Mouse (Mus musculus) ES-Bruce4 (cell line): ENCODE results near the gene Pla2g2d.

Source experiments
- CTCF ChIP-seq: IDR thresholded peaks from one replicate; pipeline ENCODE4 v1.8.1; 2011; ENCODE audit warnings: low read depth, low read length
- EP300 ChIP-seq: IDR thresholded peaks from 2 replicates; pipeline ENCODE4 v1.6.1; 2011; ENCODE audit warnings: low read depth, low read length; ENCODE audit not compliant: insufficient read depth
- POLR2A ChIP-seq: IDR thresholded peaks from one replicate; pipeline ENCODE4 v1.8.1; 2011; ENCODE audit warnings: low read length; ENCODE audit not compliant: insufficient read depth

DNA sequence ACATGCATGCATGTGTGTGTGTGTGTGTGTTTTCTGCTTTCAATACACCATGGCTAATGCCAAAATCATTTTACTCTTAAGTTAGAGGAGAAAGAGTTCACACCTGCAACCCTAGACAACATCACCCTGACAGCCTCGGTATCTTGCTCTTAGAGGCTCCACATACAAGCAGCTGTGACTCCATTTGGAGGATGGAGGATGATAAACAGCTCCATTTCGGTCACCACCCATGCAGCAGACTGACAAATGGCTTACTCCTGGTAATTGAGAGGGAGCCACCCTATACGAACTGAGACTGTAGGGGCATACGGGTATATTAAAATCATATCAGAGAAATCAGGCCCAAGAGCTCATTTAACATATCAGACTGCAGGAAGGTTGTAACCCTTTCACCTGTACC is 12.8 kb downstream of the Pla2g2d start:
- TF ChIP-seq EP300: no peak
- no peak for TF ChIP-seq CTCF
- no peak for TF ChIP-seq POLR2A
